Mouse (Mus musculus) neutrophil, adult 5-6 weeks (primary cell): ENCODE results near the gene Cnbd2. TPM values are rescaled to one million over a fixed set of nuclear protein-coding genes. Genes with fewer than 3 reads are reported as not detected.

Source experiments
- ATAC-seq: fragments of 151-379, 151-347 bp; 2 replicates; pipeline ENCODE4 v1.8.0; 2017; ENCODE audit warnings: mild to moderate bottlenecking, moderate TSS enrichment; ENCODE audit not compliant: insufficient number of reproducible peaks, poor library complexity, low FRiP score, severe bottlenecking; ENCODE audit errors: extremely low read depth
- total RNA-seq: library from RNA; stranded (forward); fragments of 200-1000 nt; gene quantifications from 2 replicates; pipeline ENCODE4 v1.2.3, GENCODE M21; 2017

Gene Cnbd2
- 18.7 and 37.0 TPM in 2 replicates for total RNA-seq

DNA sequence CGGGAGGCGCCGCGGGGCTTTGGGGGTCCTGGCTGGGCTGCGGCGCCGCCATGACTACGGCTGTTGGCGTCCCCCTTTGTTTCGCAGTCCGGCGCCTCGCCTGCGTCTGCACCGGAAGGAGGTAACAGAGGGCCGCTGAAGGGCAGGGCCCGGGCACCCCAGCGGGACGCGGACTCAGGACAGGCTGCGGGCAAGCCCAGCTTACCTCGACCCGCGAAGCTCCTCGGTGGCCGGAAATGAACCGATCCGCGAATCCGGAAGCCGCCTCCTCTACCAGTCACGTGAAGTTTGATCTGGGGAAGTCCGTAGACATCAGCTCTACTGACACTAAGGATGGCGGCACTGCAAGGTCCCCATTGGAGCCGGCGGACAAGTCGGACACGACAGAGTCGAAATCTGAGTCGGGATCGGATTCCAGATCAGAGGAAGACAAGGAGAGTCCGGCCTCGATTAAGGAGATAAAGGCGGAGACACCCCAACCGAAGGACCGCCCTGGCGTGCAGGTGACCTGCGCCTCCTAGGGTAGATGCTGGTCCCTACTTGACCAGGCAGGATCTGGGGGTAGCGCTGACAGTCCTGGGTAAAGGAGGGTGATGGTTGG, at the start of gene Cnbd2, which contains the start of gene Scand1:
TSS of gene Cnbd2 (plus strand) at position 3 of the 601 bp plus-strand sequence.
TSS of gene Scand1 (minus strand) at position 408 of the 601 bp plus-strand sequence.
- ATAC-seq = peak; percentile 91

GRCm38 (mm10) chr2:156263204-156263893, 48.8 kb upstream of the Cnbd2 start:
- no peak for ATAC-seq

GRCm38 (mm10) chr2:156267636-156268035, 44.5 kb upstream of the Cnbd2 start:
- ATAC-seq = no peak

GRCm38 (mm10) chr2:156272553-156272952, 39.5 kb upstream of the Cnbd2 start:
- no peak for ATAC-seq

DNA sequence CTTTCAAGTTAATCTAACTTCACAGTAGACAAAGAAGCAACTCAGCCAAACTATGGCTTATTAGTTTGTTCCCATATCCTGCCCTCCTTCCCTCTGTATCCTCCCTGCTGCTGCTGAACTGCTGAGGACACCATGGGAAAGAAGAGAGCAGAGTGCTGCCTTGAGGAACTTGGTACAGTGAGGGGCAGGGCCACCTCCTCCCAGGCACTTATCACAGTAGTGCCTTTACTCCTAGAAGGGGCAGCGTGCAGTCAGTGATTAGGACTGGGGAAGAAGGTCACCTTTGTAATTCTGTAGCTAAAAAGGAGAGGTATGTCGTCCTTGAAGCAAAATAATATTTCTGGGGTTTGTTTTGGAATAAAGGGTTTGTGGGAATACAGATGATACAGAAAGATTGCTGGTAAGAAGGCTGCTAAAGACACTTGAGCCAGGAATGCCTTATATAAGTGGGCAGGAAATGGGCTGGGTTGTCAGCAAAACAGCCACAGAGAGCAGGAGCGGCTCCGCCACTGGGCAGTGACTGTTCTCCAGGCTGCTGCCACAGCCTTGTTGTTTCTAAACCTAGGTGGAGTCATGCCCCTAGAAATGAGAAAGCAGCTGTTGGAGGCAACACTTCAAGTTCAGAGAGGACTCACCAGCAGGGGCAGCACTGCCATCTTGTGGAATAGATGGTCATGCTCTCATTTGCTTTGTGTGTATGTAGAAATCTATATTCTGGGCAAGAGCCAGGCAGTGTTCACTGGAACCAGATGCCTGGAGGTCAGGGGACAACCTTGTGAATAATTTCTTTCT, 33.7 kb upstream of the Cnbd2 start:
- peak; percentile 89 for ATAC-seq

DNA sequence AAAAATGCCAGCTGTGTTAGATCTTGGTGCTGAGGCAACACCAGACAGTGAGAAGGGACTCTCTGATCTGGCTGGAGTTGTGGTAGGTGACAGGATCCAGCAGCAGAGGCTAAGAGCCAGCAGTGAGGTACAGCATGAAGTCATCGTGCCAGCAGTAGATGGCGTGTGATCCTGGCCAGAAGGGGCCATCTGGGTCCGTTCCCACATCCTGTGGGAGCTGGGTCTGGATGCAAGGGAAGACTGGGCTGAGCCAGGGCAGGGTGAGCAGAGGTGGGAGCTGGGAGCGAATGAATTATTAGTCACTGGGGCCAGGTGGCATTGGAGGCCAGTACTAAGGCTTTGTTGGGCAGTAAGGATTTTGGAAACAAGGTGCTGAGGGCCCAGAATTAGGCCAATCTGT, 30.9 kb upstream of the Cnbd2 start:
- ATAC-seq = no peak

GRCm38 (mm10) chr2:156285161-156285560, 26.9 kb upstream of the Cnbd2 start:
- no peak for ATAC-seq

DNA sequence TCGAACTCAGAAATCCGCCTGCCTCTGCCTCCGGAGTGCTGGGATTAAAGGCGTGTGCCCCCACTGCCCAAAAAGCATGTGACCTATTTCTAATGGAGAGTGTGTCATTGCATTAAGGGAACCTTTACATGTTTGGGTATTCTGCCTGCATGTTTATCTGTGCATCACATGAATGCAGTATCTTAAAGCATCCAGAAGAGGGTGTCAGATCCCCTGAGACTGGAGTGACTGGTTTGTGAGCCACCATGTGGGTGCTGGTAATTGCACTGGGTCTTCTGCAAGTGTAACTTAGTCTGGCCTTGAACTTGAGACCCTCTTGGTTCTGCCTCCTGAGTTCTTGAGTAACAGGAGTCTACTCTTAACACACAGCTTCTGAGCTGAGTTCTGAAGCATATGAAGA, 25.4 kb upstream of the Cnbd2 start:
- ATAC-seq = no peak

GRCm38 (mm10) chr2:156288222-156288621, 23.9 kb upstream of the Cnbd2 start:
- ATAC-seq = no peak

GRCm38 (mm10) chr2:156289552-156290160, 22.4 kb upstream of the Cnbd2 start:
- ATAC-seq = no peak

GRCm38 (mm10) chr2:156291998-156292397, 20.1 kb upstream of the Cnbd2 start:
- no peak for ATAC-seq

GRCm38 (mm10) chr2:156295601-156296063, 16.5 kb upstream of the Cnbd2 start:
- peak; percentile 40 for ATAC-seq

- ATAC-seq = no peak
These were observed 15.9 kb upstream of the Cnbd2 start for GRCm38 (mm10) chr2:156296190-156296589.

DNA sequence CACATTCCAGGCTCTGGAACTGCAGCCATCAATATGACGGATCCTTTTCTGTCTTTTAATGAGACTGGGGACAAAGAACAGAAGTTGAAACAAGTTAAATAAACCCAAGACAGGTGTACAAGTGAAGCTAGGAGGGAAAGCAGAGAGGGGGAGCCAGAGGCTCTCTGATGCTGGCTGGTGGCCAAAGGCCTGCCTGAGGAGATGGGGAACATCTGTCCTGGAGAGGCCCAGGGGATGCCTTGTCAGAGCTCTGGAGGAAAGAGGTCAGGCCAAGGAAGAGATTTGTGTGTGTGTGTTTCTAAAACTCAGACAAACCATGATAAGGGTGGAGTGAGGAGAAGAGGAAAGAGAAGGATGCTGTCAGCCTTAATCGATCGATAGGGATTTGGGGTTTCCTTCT, 14.4 kb upstream of the Cnbd2 start:
- no peak for ATAC-seq

- no peak for ATAC-seq
These were observed 13.6 kb upstream of the Cnbd2 start for GRCm38 (mm10) chr2:156298458-156298857.

GRCm38 (mm10) chr2:156302063-156302462, 10.0 kb upstream of the Cnbd2 start:
- ATAC-seq = no peak

DNA sequence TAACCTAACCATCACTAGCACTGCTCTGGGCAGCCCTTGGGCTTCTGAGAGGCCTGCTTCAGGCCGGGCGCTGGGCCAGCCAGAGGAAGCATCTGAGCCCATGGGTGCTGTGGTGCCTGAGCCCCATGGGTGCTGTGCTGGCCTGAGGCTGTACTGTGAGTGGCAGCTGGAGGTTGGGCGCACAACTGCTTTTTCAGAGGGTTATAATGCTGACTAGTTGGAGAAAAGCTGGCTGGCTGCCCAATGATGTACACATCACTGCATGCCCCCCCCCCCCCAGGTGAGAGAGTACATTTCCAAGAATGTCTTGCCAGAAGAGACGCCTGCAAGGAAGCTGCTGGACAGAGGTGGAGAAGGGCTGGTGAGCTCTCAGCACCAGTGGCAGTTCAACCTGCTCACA, 7.7 kb upstream of the Cnbd2 start:
- ATAC-seq = no peak

- ATAC-seq = peak; percentile 76
These were observed 6.3 kb upstream of the Cnbd2 start for GRCm38 (mm10) chr2:156305818-156306217.

DNA sequence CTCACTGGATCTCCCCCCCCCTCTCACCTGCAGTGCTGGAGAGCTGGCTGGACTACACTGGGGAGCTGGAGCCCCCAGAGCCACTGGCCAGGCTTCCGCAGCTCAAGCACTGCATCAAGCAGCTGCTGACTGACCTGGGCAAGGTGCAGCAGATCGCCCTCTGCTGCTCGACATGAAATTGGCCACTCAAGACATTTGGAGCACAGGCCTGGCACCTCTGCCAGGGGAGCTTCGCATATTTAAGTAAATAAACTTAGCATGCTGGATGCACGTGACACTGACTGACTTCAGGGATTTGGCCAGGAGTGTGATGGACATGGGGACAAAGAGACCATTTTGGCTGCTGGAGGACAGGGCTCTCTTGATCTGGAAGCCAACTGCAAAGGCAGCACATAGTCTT, 4.8 kb upstream of the Cnbd2 start:
- ATAC-seq = no peak; the same call in 1 of the 2 replicates
